Mouse (Mus musculus) thymus, postnatal 36 days (tissue): ENCODE results near the gene Gabrb3.

ENCODE experiments used
- DNase-seq, 2 experiments: peaks; one replicate each; pipeline ENCODE4 v3.0.0; 2022; ENCODE audit warnings: mixed read lengths in 2 of 2

Gene Gabrb3

DNA sequence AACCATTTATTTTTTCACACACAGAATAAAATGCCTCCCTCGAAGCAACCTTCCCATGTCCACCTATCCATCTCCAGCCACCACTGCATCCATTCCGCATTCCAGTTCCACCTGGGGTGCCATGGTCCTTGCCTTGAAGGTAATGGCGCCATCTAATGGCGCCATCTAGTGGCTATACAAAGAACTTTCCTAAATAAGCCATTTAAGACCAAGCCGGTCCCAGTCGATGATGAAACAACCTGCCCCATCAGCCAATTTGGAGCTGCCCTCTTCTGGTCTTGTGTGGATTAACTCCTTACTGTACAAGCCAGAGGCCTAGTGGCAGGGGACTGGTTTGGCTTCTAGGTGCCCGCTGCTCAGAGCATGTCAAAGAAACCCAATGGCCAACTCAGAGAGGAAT lies 119.1 kb downstream of the Gabrb3 start:
- DNase-seq, result no peak

GRCm38 (mm10) chr7:57560732-57561436 lies 141.4 kb downstream of the Gabrb3 start:
- no peak for DNase-seq

GRCm38 (mm10) chr7:57564403-57564802 lies 144.9 kb downstream of the Gabrb3 start:
- DNase-seq, result no peak

DNA sequence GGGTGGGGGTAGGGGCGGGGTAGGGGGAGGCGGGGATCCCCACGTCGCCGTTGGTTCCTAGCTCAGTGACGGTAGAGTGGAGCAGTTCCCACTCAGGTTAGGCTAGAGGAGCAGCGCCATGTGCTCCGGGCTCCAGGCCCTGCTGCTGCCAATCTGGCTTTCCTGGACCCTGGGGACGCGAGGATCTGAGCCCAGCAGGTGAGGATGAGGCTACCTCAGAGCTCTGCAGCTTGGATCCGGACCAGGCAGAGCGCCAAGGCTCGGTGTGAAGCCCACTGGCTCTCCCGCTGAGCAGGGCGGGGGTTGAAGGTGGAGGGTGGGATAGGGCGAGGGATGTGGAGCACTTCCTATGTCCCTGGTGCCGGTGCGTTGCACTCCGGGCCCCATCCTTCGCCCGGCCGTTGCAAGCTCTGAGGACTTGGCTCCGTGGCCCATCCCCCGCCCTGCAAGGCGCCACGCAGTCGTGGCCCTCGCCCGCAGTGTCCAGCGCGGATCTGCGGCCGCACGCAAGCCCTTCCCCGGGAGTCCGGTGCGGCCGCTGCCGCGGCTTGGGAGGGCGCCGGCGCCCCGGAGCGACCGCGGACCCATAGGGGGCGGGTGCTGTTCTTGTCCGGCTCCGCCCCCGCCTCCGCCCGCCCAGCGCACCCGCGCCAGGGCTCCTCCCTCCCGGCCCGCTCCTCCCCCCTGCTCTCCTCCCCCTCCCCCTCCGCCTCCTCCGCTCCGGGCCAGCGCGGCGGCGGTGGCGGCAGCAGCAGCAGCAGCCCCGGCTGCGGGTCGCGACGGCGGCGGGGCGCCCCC lies 171.2 kb downstream of the Gabrb3 start:
- DNase-seq, result peak in 1 of 2 experiments; percentile 9

- DNase-seq, result no peak
Measured at GRCm38 (mm10) chr7:57591249-57591577, 171.7 kb downstream of the Gabrb3 start.

- DNase-seq, result no peak
Measured at GRCm38 (mm10) chr7:57591578-57592431, 172.3 kb downstream of the Gabrb3 start.

GRCm38 (mm10) chr7:57597341-57597740 lies 177.8 kb downstream of the Gabrb3 start:
- DNase-seq, result no peak

- no peak for DNase-seq
Measured at GRCm38 (mm10) chr7:57618697-57619096, 199.2 kb downstream of the Gabrb3 start.

DNA sequence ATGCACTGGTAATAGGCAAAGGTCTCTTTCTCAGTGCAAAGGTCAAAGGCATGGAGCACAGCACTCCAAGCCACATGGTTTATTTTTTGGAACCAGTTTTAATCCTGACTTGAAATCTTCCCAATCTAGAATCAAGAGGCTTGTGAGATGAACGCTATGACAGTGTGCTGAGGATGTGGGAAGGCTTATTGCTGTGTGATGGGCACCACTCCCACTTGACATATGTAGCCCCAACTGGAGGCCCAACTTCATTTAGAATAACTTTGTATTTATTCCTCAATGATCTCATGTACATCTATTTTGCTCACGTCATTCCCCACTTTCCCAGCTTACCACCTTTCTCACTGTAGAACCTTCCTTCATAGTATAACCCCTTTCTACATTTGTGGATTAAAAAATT lies 200.5 kb downstream of the Gabrb3 start:
- no peak for DNase-seq

DNA sequence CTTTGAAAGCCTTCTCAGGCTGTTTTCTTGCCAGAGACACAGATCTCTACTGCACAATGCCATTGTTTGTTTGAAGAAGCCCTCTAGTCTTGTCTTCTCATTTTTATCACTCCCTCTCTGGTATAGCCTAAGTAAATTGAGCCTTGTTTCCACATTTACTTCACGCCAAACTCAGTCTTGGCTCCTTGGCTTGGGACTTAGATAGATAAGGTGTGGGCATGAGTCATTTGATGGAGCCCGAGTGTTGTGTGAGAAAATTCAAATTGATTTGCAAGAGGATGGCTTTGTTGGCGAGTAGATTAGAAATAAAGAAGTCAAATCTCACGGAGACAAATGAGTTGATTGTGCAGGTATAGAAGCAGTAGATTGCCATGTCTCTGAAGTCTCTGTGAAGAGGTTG lies 204.2 kb downstream of the Gabrb3 start:
- no peak for DNase-seq

- no peak for DNase-seq
Measured at GRCm38 (mm10) chr7:57635026-57635425, 215.5 kb downstream of the Gabrb3 start.

- DNase-seq, result no peak
Measured at GRCm38 (mm10) chr7:57635687-57636086, 216.2 kb downstream of the Gabrb3 start.

GRCm38 (mm10) chr7:57640796-57641195 lies 221.3 kb downstream of the Gabrb3 start:
- no peak for DNase-seq

GRCm38 (mm10) chr7:57647345-57647744 lies 227.9 kb downstream of the Gabrb3 start:
- no peak for DNase-seq

DNA sequence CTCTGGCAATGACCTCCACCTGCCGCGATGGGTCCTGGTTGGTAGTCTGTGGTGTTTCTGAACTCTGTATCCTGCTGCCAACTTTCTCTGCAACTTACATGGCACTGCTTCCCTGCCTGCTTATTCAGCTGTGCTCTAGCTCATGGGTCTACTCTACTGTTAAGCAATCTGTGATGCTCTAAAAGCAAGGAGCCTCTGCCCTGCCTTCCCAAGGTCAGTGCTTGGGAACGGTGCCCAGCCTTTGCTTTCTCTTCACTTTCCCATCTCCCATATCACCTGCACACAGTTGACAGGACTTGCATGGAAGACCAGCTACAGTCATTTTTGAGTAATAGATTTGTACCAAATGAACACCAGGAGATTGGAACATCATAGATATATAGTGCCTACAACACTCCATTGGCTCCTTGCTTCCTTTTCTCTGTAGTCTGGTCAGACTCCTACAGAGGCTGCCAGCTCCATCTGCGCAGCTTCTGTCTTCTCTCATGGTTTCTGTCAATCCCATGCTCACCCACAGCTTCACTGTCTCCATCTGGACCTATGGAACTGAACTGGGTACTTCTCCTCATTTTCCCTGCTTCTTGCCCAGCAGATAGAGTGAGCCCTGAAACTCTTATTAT lies 228.8 kb downstream of the Gabrb3 start:
- no peak for DNase-seq

- DNase-seq, result no peak
Measured at GRCm38 (mm10) chr7:57677352-57677751, 257.9 kb downstream of the Gabrb3 start.

GRCm38 (mm10) chr7:57689836-57690235 lies 270.3 kb downstream of the Gabrb3 start:
- DNase-seq, result no peak

DNA sequence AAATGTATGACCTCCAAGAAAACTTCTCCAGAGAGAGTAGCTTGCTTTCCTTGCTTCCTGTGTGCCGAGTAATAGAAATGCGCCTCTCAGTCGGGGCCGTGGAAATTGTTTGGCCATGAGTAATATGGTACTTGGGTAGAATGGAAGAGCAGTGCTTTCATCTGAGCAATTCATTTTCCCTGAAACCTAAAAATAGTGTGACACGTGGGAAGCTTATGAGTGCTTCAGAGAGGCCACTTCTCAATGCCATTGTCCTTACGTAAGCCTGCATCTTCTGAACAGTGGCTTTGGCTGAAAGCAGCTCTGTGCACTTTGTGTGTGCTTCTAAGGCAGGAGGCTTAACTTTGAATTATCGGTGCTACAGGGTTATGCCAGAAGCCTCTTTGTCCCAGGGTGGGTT lies 280.9 kb downstream of the Gabrb3 start:
- DNase-seq, result no peak

GRCm38 (mm10) chr7:57701046-57701445 lies 281.6 kb downstream of the Gabrb3 start:
- no peak for DNase-seq

- no peak for DNase-seq
Measured at GRCm38 (mm10) chr7:57703580-57703979, 284.1 kb downstream of the Gabrb3 start.

- no peak for DNase-seq
Measured at GRCm38 (mm10) chr7:57706092-57706491, 286.6 kb downstream of the Gabrb3 start.

- DNase-seq, result no peak
Measured at GRCm38 (mm10) chr7:57706976-57707740, 287.7 kb downstream of the Gabrb3 start.
